Mouse (Mus musculus) MEL (cell line): ENCODE measurements at regions not wholly inside any gene's neighbourhood (a gene's known extent, or its start where the extent isn't known, plus 50 kb on each side); places are given as distances from the start of the nearest gene placed in this dataset.

ENCODE experiments used
- DNase-seq: peaks from one replicate; pipeline ENCODE4 v3.0.0; 2011; ENCODE audit warnings: low read depth, low spot score
- H3K27ac ChIP-seq: 2 replicates; pipeline ENCODE4 v1.5.1; 2012; ENCODE audit warnings: low read depth, mild to moderate bottlenecking, control low read depth, low read length, moderate library complexity; ENCODE audit not compliant: control insufficient read depth
- H3K27me3 ChIP-seq, 2 experiments: fragments of 150-350 bp in 1 of 2; sonication (generic) in 1 of 2; 2 replicates each; pipeline ENCODE4 v1.6.1; 2012; ENCODE audit warnings: low read length in 2 of 2, mild to moderate bottlenecking in 2 of 2, improper control_type of control experiment in 1 of 2, moderate library complexity in 1 of 2; ENCODE audit not compliant: insufficient read depth in 2 of 2, control insufficient read depth in 1 of 2
- H3K36me3 ChIP-seq, 2 experiments: 2 replicates each; pipeline ENCODE4 v1.6.1; 2012 to 2014; ENCODE audit warnings: low read length in 2 of 2, improper control_type of control experiment in 1 of 2, inconsistent platforms in 1 of 2, mild to moderate bottlenecking in 1 of 2; ENCODE audit not compliant: insufficient read depth in 2 of 2, control insufficient read depth in 1 of 2
- H3K4me1 ChIP-seq, 2 experiments: fragments of 150-350 bp in 1 of 2; sonication (generic) in 1 of 2; 2 replicates each; pipeline ENCODE4 v1.6.1; 2012; ENCODE audit warnings: low read length in 2 of 2, improper control_type of control experiment in 1 of 2, mild to moderate bottlenecking in 1 of 2; ENCODE audit not compliant: insufficient read depth in 2 of 2, control insufficient read depth in 1 of 2
- H3K4me3 ChIP-seq, 2 experiments: fragments of 150-350 bp in 1 of 2; sonication (generic) in 1 of 2; 2 replicates each; pipeline ENCODE4 v1.5.1; 2012; ENCODE audit warnings: low read depth in 2 of 2, low read length in 2 of 2, mild to moderate bottlenecking in 2 of 2, moderate library complexity in 2 of 2, control low read depth in 1 of 2, improper control_type of control experiment in 1 of 2; ENCODE audit not compliant: control insufficient read depth in 1 of 2, insufficient read depth in 1 of 2
- H3K79me2 ChIP-seq: 2 replicates; pipeline ENCODE4 v1.6.1; 2012; ENCODE audit warnings: mild to moderate bottlenecking, low read length, moderate library complexity; ENCODE audit not compliant: control insufficient read depth, poor library complexity, insufficient read depth
- H3K9ac ChIP-seq: 2 replicates; pipeline ENCODE4 v1.6.1; 2012; ENCODE audit warnings: low read depth, mild to moderate bottlenecking, control low read depth, low read length, moderate library complexity; ENCODE audit not compliant: control insufficient read depth, poor library complexity, severe bottlenecking
- H3K9me3 ChIP-seq: fragments of 150-350 bp; sonication (generic); replicated peaks from 2 replicates; pipeline ENCODE4 v1.6.1; 2012; ENCODE audit warnings: mild to moderate bottlenecking, low read length, improper control_type of control experiment, moderate library complexity; ENCODE audit not compliant: insufficient read depth
- CHD1 ChIP-seq: IDR thresholded peaks from 2 replicates; pipeline ENCODE4 v1.6.1; 2012; ENCODE audit warnings: low read depth, mild to moderate bottlenecking, inconsistent platforms, low read length, improper control_type of control experiment
- CHD2 ChIP-seq: IDR thresholded peaks from 2 replicates; pipeline ENCODE4 v1.6.1; 2011; ENCODE audit warnings: low read length, improper control_type of control experiment
- GABPA ChIP-seq: IDR thresholded peaks from 2 replicates; pipeline ENCODE4 v1.6.1; 2012; ENCODE audit warnings: low read depth, mild to moderate bottlenecking, inconsistent platforms, low read length, improper control_type of control experiment, moderate library complexity
- GATA1 ChIP-seq: IDR thresholded peaks from 2 replicates; pipeline ENCODE4 v1.6.1; 2011; ENCODE audit warnings: low read depth, low read length, improper control_type of control experiment
- JUND ChIP-seq: IDR thresholded peaks from 2 replicates; pipeline ENCODE4 v1.6.1; 2011; ENCODE audit warnings: low read depth, mild to moderate bottlenecking, improper control_type of control experiment, low read length
- KAT2A ChIP-seq: conservative IDR thresholded peaks from 2 replicates; pipeline ENCODE4 v1.6.1; 2012; ENCODE audit warnings: low read depth, low read length, improper control_type of control experiment, inconsistent platforms
- MAX ChIP-seq: IDR thresholded peaks from 2 replicates; pipeline ENCODE4 v1.6.1; 2011; ENCODE audit warnings: low read length, improper control_type of control experiment
- MXI1 ChIP-seq: IDR thresholded peaks from 2 replicates; pipeline ENCODE4 v1.6.1; 2011; ENCODE audit warnings: mild to moderate bottlenecking, low read depth, low read length, improper control_type of control experiment
- MYB ChIP-seq: IDR thresholded peaks from 2 replicates; pipeline ENCODE4 v1.6.1; 2011; ENCODE audit warnings: mild to moderate bottlenecking, low read depth, low read length, improper control_type of control experiment
- NELFE ChIP-seq: IDR thresholded peaks from 2 replicates; pipeline ENCODE4 v1.6.1; 2011; ENCODE audit warnings: low read depth, low read length, improper control_type of control experiment
- NRF1 ChIP-seq: IDR thresholded peaks from 2 replicates; pipeline ENCODE4 v1.6.1; 2014; ENCODE audit warnings: low read depth, mild to moderate bottlenecking, inconsistent platforms, low read length, improper control_type of control experiment, moderate library complexity; ENCODE audit not compliant: poor library complexity, insufficient read depth, severe bottlenecking
- POLR2A ChIP-seq, 2 experiments: IDR thresholded peaks; 2 replicates each; pipeline ENCODE4 v1.6.1; 2011 to 2012; ENCODE audit warnings: low read length in 2 of 2, mild to moderate bottlenecking in 2 of 2, control low read depth in 1 of 2, improper control_type of control experiment in 1 of 2, low read depth in 1 of 2, moderate library complexity in 1 of 2; ENCODE audit not compliant: control insufficient read depth in 1 of 2, insufficient read depth in 1 of 2, poor library complexity in 1 of 2
- POLR2AphosphoS5 ChIP-seq: IDR thresholded peaks from 2 replicates; pipeline ENCODE4 v1.6.1; 2012; ENCODE audit warnings: low read depth, borderline replicate concordance, mild to moderate bottlenecking, inconsistent platforms, low read length, moderate library complexity, mixed read lengths
- SMC3 ChIP-seq: IDR thresholded peaks from 2 replicates; pipeline ENCODE4 v1.6.1; 2011; ENCODE audit warnings: low read depth, low read length, improper control_type of control experiment
- TBP ChIP-seq: IDR thresholded peaks from 2 replicates; pipeline ENCODE4 v1.8.0; 2011; ENCODE audit warnings: low read depth, low read length, improper control_type of control experiment
- TCF12 ChIP-seq: IDR thresholded peaks from 2 replicates; pipeline ENCODE4 v1.6.1; 2014; ENCODE audit warnings: low read depth, mild to moderate bottlenecking, inconsistent platforms, low read length, improper control_type of control experiment, moderate library complexity
- ZMIZ1 ChIP-seq: IDR thresholded peaks from 2 replicates; pipeline ENCODE4 v1.6.1; 2012; ENCODE audit warnings: low read depth, mild to moderate bottlenecking, inconsistent platforms, low read length, improper control_type of control experiment, moderate library complexity

- no peaks in the 10 kb centered on the region for H3K36me3 ChIP-seq
- DNase-seq: no peak
- TF ChIP-seq NRF1: no peak
- no peak for TF ChIP-seq GABPA
- no peak for TF ChIP-seq TCF12
- TF ChIP-seq JUND: no peak
- no peak for TF ChIP-seq ZMIZ1
- no peak for TF ChIP-seq CHD2
- no peak for TF ChIP-seq POLR2A (IDR thresholded peaks at IDR 0.05; ENCODE audit: control insufficient read depth in 1 of 2, insufficient read depth in 1 of 2, low read depth in 1 of 2, low read length in 2 of 2, poor library complexity in 1 of 2)
- no peak for TF ChIP-seq GATA1
- no peak for TF ChIP-seq NELFE
- no peak for TF ChIP-seq CHD1
- TF ChIP-seq KAT2A: no peak
- TF ChIP-seq TBP: no peak
- no peak for TF ChIP-seq SMC3
- TF ChIP-seq MAX: no peak
- TF ChIP-seq, all 39 proteins: peak for 0
- no peak overlapping the region for H3K27ac ChIP-seq
- H3K4me1 ChIP-seq: no peaks in the 10 kb centered on the region
- no peak overlapping the region for H3K4me3 ChIP-seq
- no peaks in the 10 kb centered on the region for H3K27me3 ChIP-seq
- no peaks in the 10 kb centered on the region for H3K9me3 ChIP-seq
- no peaks in the 10 kb centered on the region for H3K79me2 ChIP-seq
- H3K9ac ChIP-seq: no peak overlapping the region
These were observed 277.6 kb upstream of the Sulf2 start for GRCm38 (mm10) chr2:166432948-166433654.

- no peaks in the 10 kb centered on the region for H3K9me3 ChIP-seq
- H3K4me1 ChIP-seq: no peaks in the 10 kb centered on the region
- H3K79me2 ChIP-seq: no peaks in the 10 kb centered on the region
- no peak overlapping the region for H3K4me3 ChIP-seq
- H3K36me3 ChIP-seq: no peaks in the 10 kb centered on the region
- no peak overlapping the region for H3K9ac ChIP-seq
- TF ChIP-seq MYB (no peak), NELFE (no peak), POLR2AphosphoS5 (no peak), MXI1 (no peak)
- H3K27me3 ChIP-seq: no peaks in the 10 kb centered on the region
- DNase-seq: no peak
- H3K27ac ChIP-seq: no peak overlapping the region
These were observed 277.1 kb upstream of the Sulf2 start for GRCm38 (mm10) chr2:166432531-166432930.
